Comparison of ENCODE assay signal across 15 mouse cellular contexts in genomic region chr2:78418561-78419338, GRCm38 (mm10).
A peak's percentile ranks its signal among the peaks of the same experiment; 100 is the strongest.
DNase-seq lines count a peak whose midpoint lies in the region; ATAC-seq and TF ChIP-seq lines count a peak whose summit lies in the region.
"Had no signal": no experiment of that assay in that cellular context is flagged by ENCODE, and none has a peak within 500 bp of the region (broad histone marks: within the 10 kb centered on the region; RNA-seq: fewer than 3 reads in every experiment).

No protein-coding gene starts in this region.

- no peak overlapping the region for H3K27ac ChIP-seq in hindbrain, embryonic 11.5 days (ENCODE audit: low read depth, low read length)
- no peak overlapping the region for H3K27ac ChIP-seq in hindbrain, embryonic 10.5 days
- no peak overlapping the region for H3K27ac ChIP-seq in liver, postnatal 0 days (ENCODE audit: low read depth)
- H3K27ac ChIP-seq: hindbrain, embryonic 14.5 days had no signal

- TF ChIP-seq CTCF in liver, postnatal 0 days (IDR thresholded peaks at IDR 0.05; ENCODE audit: low read depth): no peak

- no peaks in the 10 kb centered on the region for H3K36me3 ChIP-seq in hindbrain, embryonic 11.5 days (ENCODE audit: control insufficient read depth, insufficient read depth, low read length)
- H3K36me3 ChIP-seq in hindbrain, embryonic 10.5 days: no peaks in the 10 kb centered on the region
- no peaks in the 10 kb centered on the region for H3K36me3 ChIP-seq in liver, postnatal 0 days (replicated peaks; ENCODE audit: insufficient read depth, low read length)

- no peaks in the 10 kb centered on the region for H3K9me3 ChIP-seq in hindbrain, embryonic 11.5 days (ENCODE audit: control insufficient read depth, low read length)
- no peaks in the 10 kb centered on the region for H3K9me3 ChIP-seq in hindbrain, embryonic 10.5 days
- no peaks in the 10 kb centered on the region for H3K9me3 ChIP-seq in liver, postnatal 0 days (ENCODE audit: low read length)

- DNase-seq in hindbrain, embryonic 11.5 days (ENCODE audit: low spot score): peak; percentile 7
- DNase-seq in hindbrain, embryonic 10.5 days (ENCODE audit: low spot score): no peak
- peak; percentile 38 for DNase-seq in embryo, embryonic 10.5 days (ENCODE audit: low spot score)
- DNase-seq in forelimb bud, embryonic 11.5 days (ENCODE audit: low read depth, low spot score): peak; percentile 29
- DNase-seq in heart, postnatal 25 days (ENCODE audit: low spot score): peak; percentile 19
- DNase-seq in layer of hippocampus, postnatal 10 days (ENCODE audit: low spot score in 2 of 2): no peak
- DNase-seq in spleen, adult 12 weeks (ENCODE audit: low spot score): no peak
- no peak for DNase-seq in liver, postnatal 0 days
- DNase-seq: adrenal gland, adult 2 months; cerebellum, postnatal 25 days; kidney, adult 8-10 months; liver; thymus, adult 18-20 months had no signal

- no peak overlapping the region for H3K4me2 ChIP-seq in hindbrain, embryonic 11.5 days (replicated peaks; ENCODE audit: low read depth, low read length)
- no peak overlapping the region for H3K4me2 ChIP-seq in liver, postnatal 0 days (ENCODE audit: low read depth, low read length)
- H3K4me2 ChIP-seq: hindbrain, embryonic 14.5 days had no signal

- no peaks in the 10 kb centered on the region for H3K27me3 ChIP-seq in hindbrain, embryonic 11.5 days (ENCODE audit: control insufficient read depth, insufficient read depth, low read length)
- H3K27me3 ChIP-seq in hindbrain, embryonic 10.5 days (ENCODE audit: insufficient read depth, poor library complexity, severe bottlenecking): no peaks in the 10 kb centered on the region
- H3K27me3 ChIP-seq in liver, postnatal 0 days (ENCODE audit: insufficient read depth, low read length): no peaks in the 10 kb centered on the region

- WGBS in hindbrain, embryonic 11.5 days: 62% methylated on average over 3 of the region's 3 CpGs
- 64% methylated on average over 3 of the region's 3 CpGs for WGBS in hindbrain, embryonic 10.5 days
- 40% methylated on average over 3 of the region's 3 CpGs for WGBS in liver, postnatal 0 days (ENCODE audit: insufficient replicate concordance)

- no peak for TF ChIP-seq EP300 in liver, postnatal 0 days (IDR thresholded peaks at IDR 0.05; ENCODE audit: low read depth)

- no peaks in the 10 kb centered on the region for H3K4me1 ChIP-seq in hindbrain, embryonic 11.5 days (replicated peaks; ENCODE audit: control insufficient read depth, insufficient read depth, low read length)
- H3K4me1 ChIP-seq in hindbrain, embryonic 10.5 days (replicated peaks): no peaks in the 10 kb centered on the region
- H3K4me1 ChIP-seq in liver, postnatal 0 days (ENCODE audit: insufficient read depth): no peaks in the 10 kb centered on the region

- no peak overlapping the region for H3K9ac ChIP-seq in hindbrain, embryonic 11.5 days (ENCODE audit: low read depth, low read length)
- H3K9ac ChIP-seq in liver, postnatal 0 days (replicated peaks): no peak overlapping the region
- H3K9ac ChIP-seq: hindbrain, embryonic 14.5 days had no signal

- intact Hi-C loops in heart, postnatal 25 days (cut with DNase I): no loop called here

- H3K4me3 ChIP-seq in hindbrain, embryonic 11.5 days (ENCODE audit: low read depth, low read length): no peak overlapping the region
- H3K4me3 ChIP-seq in hindbrain, embryonic 10.5 days: no peak overlapping the region
- no peak overlapping the region for H3K4me3 ChIP-seq in liver, postnatal 0 days (ENCODE audit: low read depth, low read length)

- ATAC-seq in hindbrain, embryonic 11.5 days (ENCODE audit: low FRiP score): no peak
- ATAC-seq in liver, postnatal 0 days: no peak
- ATAC-seq: CD4-positive, CD25-positive, alpha-beta regulatory T cell, adult 4 months had no signal

Comparison
In these comparisons a context has a peak if more than half of its experiments do, and no peak if none do; other contexts are left out.
1. DNase-seq: peak in hindbrain, embryonic 11.5 days (single experiment), embryo, embryonic 10.5 days (single experiment), forelimb bud, embryonic 11.5 days (single experiment) and heart, postnatal 25 days (single experiment); none in hindbrain, embryonic 10.5 days (single experiment), layer of hippocampus, postnatal 10 days (0 of 2), spleen, adult 12 weeks (single experiment) and liver, postnatal 0 days (single experiment).